Mouse (Mus musculus): Measurements from ENCODE around the gene Pacsin3. TPM values are rescaled to one million over a fixed set of nuclear protein-coding genes. Genes with fewer than 3 reads are reported as not detected.
A peak's percentile ranks its signal among the peaks of the same experiment; 100 is the strongest.

Pacsin3 gene
- polyA plus RNA-seq, 1 experiment from 2014 or later = 24.0 TPM

- Histone ChIP-seq H3K4me1 (ENCODE audit: control insufficient read depth, insufficient read depth, low read length) (peaks cover 7% of the 10 kb centered on the region; the same call in 1 of the 2 replicates), H3K4me2 (ENCODE audit: low read depth) (no peak overlapping the region), H3K36me3 (ENCODE audit: control insufficient read depth, insufficient read depth, low read length) (peaks cover 11% of the 10 kb centered on the region), H3K9me3 (ENCODE audit: control insufficient read depth, low read length) (no peaks in the 10 kb centered on the region), H3K27me3 (ENCODE audit: control insufficient read depth, insufficient read depth, low read length) (no peaks in the 10 kb centered on the region), H3K9ac (ENCODE audit: low read length) (no peak overlapping the region), H3K27ac (ENCODE audit: low read depth, low read length) (no peak overlapping the region), H3K4me3 (ENCODE audit: low read depth, low read length) (no peak overlapping the region)
- 93% methylated on average over 3 of the region's 3 CpGs for WGBS
- ATAC-seq (ENCODE audit: insufficient read depth, low FRiP score, low TSS enrichment) (no peak), DNase-seq (ENCODE audit: low spot score) (no peak)
Measured at GRCm38 (mm10) chr2:91268042-91268441, 12.3 kb downstream of the Pacsin3 start.

- peaks cover 18% of the 10 kb centered on the region for H3K36me3 ChIP-seq (ENCODE audit: control insufficient read depth, insufficient read depth, low read length)
- H3K27me3 ChIP-seq (ENCODE audit: control insufficient read depth, insufficient read depth, low read length) = no peaks in the 10 kb centered on the region
- no peak overlapping the region for H3K4me2 ChIP-seq (ENCODE audit: low read depth)
- H3K27ac ChIP-seq (ENCODE audit: low read depth, low read length) = no peak overlapping the region
- no peak overlapping the region for H3K4me3 ChIP-seq (ENCODE audit: low read depth, low read length)
- no peak for DNase-seq (ENCODE audit: low spot score)
- H3K9ac ChIP-seq (ENCODE audit: low read length) = no peak overlapping the region
- no peak for ATAC-seq (ENCODE audit: insufficient read depth, low FRiP score, low TSS enrichment)
- H3K9me3 ChIP-seq (ENCODE audit: control insufficient read depth, low read length) = no peaks in the 10 kb centered on the region
- H3K4me1 ChIP-seq (ENCODE audit: control insufficient read depth, insufficient read depth, low read length) = peaks cover 7% of the 10 kb centered on the region; the same call in 1 of the 2 replicates
- WGBS = 85% methylated on average over 2 of the region's 2 CpGs
Measured at GRCm38 (mm10) chr2:91268706-91269105, 13.0 kb downstream of the Pacsin3 start.

GRCm38 (mm10) chr2:91269687-91270133 is 14.0 kb downstream of the Pacsin3 start:
- Histone ChIP-seq H3K4me2 (ENCODE audit: low read depth) (no peak overlapping the region), H3K36me3 (ENCODE audit: control insufficient read depth, insufficient read depth, low read length) (peaks cover 22% of the 10 kb centered on the region), H3K9me3 (ENCODE audit: control insufficient read depth, low read length) (no peaks in the 10 kb centered on the region), H3K9ac (ENCODE audit: low read length) (no peak overlapping the region), H3K4me3 (ENCODE audit: low read depth, low read length) (no peak overlapping the region), H3K4me1 (ENCODE audit: control insufficient read depth, insufficient read depth, low read length) (peaks cover 3% of the 10 kb centered on the region; the same call in 1 of the 2 replicates), H3K27ac (ENCODE audit: low read depth, low read length) (no peak overlapping the region), H3K27me3 (ENCODE audit: control insufficient read depth, insufficient read depth, low read length) (no peaks in the 10 kb centered on the region)
- DNase-seq (ENCODE audit: low spot score) (no peak), ATAC-seq (ENCODE audit: insufficient read depth, low FRiP score, low TSS enrichment) (no peak)
- 95% methylated on average over 8 of the region's 8 CpGs for WGBS

- H3K27ac ChIP-seq (ENCODE audit: low read depth, low read length) = no peak overlapping the region
- no peaks in the 10 kb centered on the region for H3K4me1 ChIP-seq (ENCODE audit: control insufficient read depth, insufficient read depth, low read length)
- no peak overlapping the region for H3K4me3 ChIP-seq (ENCODE audit: low read depth, low read length)
- H3K36me3 ChIP-seq (ENCODE audit: control insufficient read depth, insufficient read depth, low read length) = peaks cover 7% of the 10 kb centered on the region
- ATAC-seq (ENCODE audit: insufficient read depth, low FRiP score, low TSS enrichment) (peak; percentile 81), DNase-seq (ENCODE audit: low spot score) (peak; percentile 73)
- WGBS = 37% methylated on average over 10 of the region's 10 CpGs
- no peak overlapping the region for H3K9ac ChIP-seq (ENCODE audit: low read length)
- no peak overlapping the region for H3K4me2 ChIP-seq (ENCODE audit: low read depth)
- no peaks in the 10 kb centered on the region for H3K9me3 ChIP-seq (ENCODE audit: control insufficient read depth, low read length)
- no peaks in the 10 kb centered on the region for H3K27me3 ChIP-seq (ENCODE audit: control insufficient read depth, insufficient read depth, low read length)
Measured at GRCm38 (mm10) chr2:91278749-91279371, 23.1 kb downstream of the Pacsin3 start.

GRCm38 (mm10) chr2:91279372-91279755 is 23.6 kb downstream of the Pacsin3 start:
- H3K4me2 ChIP-seq (ENCODE audit: low read depth) = no peak overlapping the region
- 70% methylated on average over 2 of the region's 2 CpGs for WGBS
- H3K27me3 ChIP-seq (ENCODE audit: control insufficient read depth, insufficient read depth, low read length) = no peaks in the 10 kb centered on the region
- H3K9me3 ChIP-seq (ENCODE audit: control insufficient read depth, low read length) = no peaks in the 10 kb centered on the region
- DNase-seq (ENCODE audit: low spot score) (no peak), ATAC-seq (ENCODE audit: insufficient read depth, low FRiP score, low TSS enrichment) (no peak)
- no peak overlapping the region for H3K27ac ChIP-seq (ENCODE audit: low read depth, low read length)
- H3K4me3 ChIP-seq (ENCODE audit: low read depth, low read length) = no peak overlapping the region
- peaks cover 6% of the 10 kb centered on the region for H3K36me3 ChIP-seq (ENCODE audit: control insufficient read depth, insufficient read depth, low read length)
- H3K9ac ChIP-seq (ENCODE audit: low read length) = no peak overlapping the region
- H3K4me1 ChIP-seq (ENCODE audit: control insufficient read depth, insufficient read depth, low read length) = no peaks in the 10 kb centered on the region

- H3K27ac ChIP-seq (ENCODE audit: low read depth, low read length) = no peak overlapping the region
- no peak overlapping the region for H3K4me3 ChIP-seq (ENCODE audit: low read depth, low read length)
- DNase-seq (ENCODE audit: low spot score) (no peak), ATAC-seq (ENCODE audit: insufficient read depth, low FRiP score, low TSS enrichment) (no peak)
- H3K4me1 ChIP-seq (ENCODE audit: control insufficient read depth, insufficient read depth, low read length) = no peaks in the 10 kb centered on the region
- H3K9ac ChIP-seq (ENCODE audit: low read length) = no peak overlapping the region
- H3K4me2 ChIP-seq (ENCODE audit: low read depth) = no peak overlapping the region
- WGBS = 58% methylated on average over 5 of the region's 5 CpGs
- no peaks in the 10 kb centered on the region; the same call in 1 of the 2 replicates for H3K36me3 ChIP-seq (ENCODE audit: control insufficient read depth, insufficient read depth, low read length)
- no peaks in the 10 kb centered on the region for H3K9me3 ChIP-seq (ENCODE audit: control insufficient read depth, low read length)
- no peaks in the 10 kb centered on the region for H3K27me3 ChIP-seq (ENCODE audit: control insufficient read depth, insufficient read depth, low read length)
Measured at GRCm38 (mm10) chr2:91281366-91281765, 25.6 kb downstream of the Pacsin3 start.

- Histone ChIP-seq H3K27me3 (ENCODE audit: control insufficient read depth, insufficient read depth, low read length) (no peaks in the 10 kb centered on the region), H3K27ac (ENCODE audit: low read depth, low read length) (no peak overlapping the region), H3K4me3 (ENCODE audit: low read depth, low read length) (no peak overlapping the region), H3K36me3 (ENCODE audit: control insufficient read depth, insufficient read depth, low read length) (no peaks in the 10 kb centered on the region), H3K4me2 (ENCODE audit: low read depth) (no peak overlapping the region), H3K9me3 (ENCODE audit: control insufficient read depth, low read length) (no peaks in the 10 kb centered on the region), H3K9ac (ENCODE audit: low read length) (no peak overlapping the region), H3K4me1 (ENCODE audit: control insufficient read depth, insufficient read depth, low read length) (no peaks in the 10 kb centered on the region)
- DNase-seq (ENCODE audit: low spot score) = no peak
- ATAC-seq (ENCODE audit: insufficient read depth, low FRiP score, low TSS enrichment) = no peak
- WGBS = 84% methylated on average over 3 of the region's 3 CpGs
Measured at GRCm38 (mm10) chr2:91283972-91284371, 28.2 kb downstream of the Pacsin3 start.

GRCm38 (mm10) chr2:91284375-91285199 is 28.8 kb downstream of the Pacsin3 start:
- Histone ChIP-seq H3K36me3 (ENCODE audit: control insufficient read depth, insufficient read depth, low read length) (no peaks in the 10 kb centered on the region), H3K9ac (ENCODE audit: low read length) (no peak overlapping the region), H3K27ac (ENCODE audit: low read depth, low read length) (no peak overlapping the region), H3K27me3 (ENCODE audit: control insufficient read depth, insufficient read depth, low read length) (no peaks in the 10 kb centered on the region), H3K4me2 (ENCODE audit: low read depth) (no peak overlapping the region), H3K4me1 (ENCODE audit: control insufficient read depth, insufficient read depth, low read length) (no peaks in the 10 kb centered on the region), H3K9me3 (ENCODE audit: control insufficient read depth, low read length) (no peaks in the 10 kb centered on the region), H3K4me3 (ENCODE audit: low read depth, low read length) (no peak overlapping the region)
- no peak for DNase-seq (ENCODE audit: low spot score)
- ATAC-seq (ENCODE audit: insufficient read depth, low FRiP score, low TSS enrichment) = no peak
- WGBS = 63% methylated on average over 13 of the region's 13 CpGs
